12 mouse cellular contexts compared by ENCODE assay signal in genomic region chr17:4884761-4885160, GRCm38 (mm10).
A peak's percentile ranks its signal among the peaks of the same experiment; 100 is the strongest.
DNase-seq lines count a peak whose midpoint lies in the region; ATAC-seq and TF ChIP-seq lines count a peak whose summit lies in the region.
"Had no signal": no experiment of that assay in that cellular context is flagged by ENCODE, and none has a peak within 500 bp of the region (broad histone marks: within the 10 kb centered on the region; RNA-seq: fewer than 3 reads in every experiment).

No protein-coding gene starts in this region.

- ATAC-seq in forebrain, postnatal 0 days = no peak
- no peak for ATAC-seq in forebrain, embryonic 15.5 days (replicated peaks)
- no peak for ATAC-seq in kidney, embryonic 14.5 days (ENCODE audit: low FRiP score, low TSS enrichment)
- ATAC-seq in activated CD4-positive, CD25-positive, alpha-beta regulatory T cell, adult 4 months = no peak

- H3K36me3 ChIP-seq in forebrain, postnatal 0 days (ENCODE audit: insufficient read depth) = no peaks in the 10 kb centered on the region
- no peaks in the 10 kb centered on the region for H3K36me3 ChIP-seq in forebrain, embryonic 15.5 days
- H3K36me3 ChIP-seq in kidney, embryonic 14.5 days (ENCODE audit: control insufficient read depth, insufficient read depth, low read length) = no peaks in the 10 kb centered on the region
- H3K36me3 ChIP-seq: kidney, embryonic 15.5 days; midbrain, embryonic 10.5 days; stomach, embryonic 15.5 days had no signal

- H3K27me3 ChIP-seq in forebrain, postnatal 0 days (ENCODE audit: insufficient read depth, low read length) = no peaks in the 10 kb centered on the region
- no peaks in the 10 kb centered on the region for H3K27me3 ChIP-seq in forebrain, embryonic 15.5 days
- no peaks in the 10 kb centered on the region for H3K27me3 ChIP-seq in kidney, embryonic 14.5 days (ENCODE audit: control insufficient read depth, insufficient read depth, low read length)
- H3K27me3 ChIP-seq: kidney, embryonic 15.5 days; stomach, embryonic 15.5 days had no signal

- H3K4me1 ChIP-seq in forebrain, postnatal 0 days (ENCODE audit: insufficient read depth) = no peaks in the 10 kb centered on the region
- no peaks in the 10 kb centered on the region for H3K4me1 ChIP-seq in forebrain, embryonic 15.5 days
- H3K4me1 ChIP-seq in kidney, embryonic 14.5 days (ENCODE audit: control insufficient read depth, insufficient read depth, low read length) = no peaks in the 10 kb centered on the region
- H3K4me1 ChIP-seq: kidney, embryonic 15.5 days; stomach, embryonic 15.5 days had no signal

- TF ChIP-seq CTCF in forebrain, postnatal 0 days (IDR thresholded peaks at IDR 0.05; ENCODE audit: low read depth) = peak; percentile 37

- WGBS in forebrain, postnatal 0 days = 78% methylated on average over 3 of the region's 3 CpGs
- WGBS in forebrain, embryonic 15.5 days = 80% methylated on average over 3 of the region's 3 CpGs
- WGBS in kidney, embryonic 14.5 days = 75% methylated on average over 3 of the region's 3 CpGs

- no peak overlapping the region for H3K27ac ChIP-seq in forebrain, postnatal 0 days (ENCODE audit: low read depth, low read length)
- H3K27ac ChIP-seq in forebrain, embryonic 15.5 days (replicated peaks) = no peak overlapping the region
- no peak overlapping the region for H3K27ac ChIP-seq in kidney, embryonic 14.5 days (ENCODE audit: low read depth, low read length)
- H3K27ac ChIP-seq: kidney, embryonic 15.5 days; midbrain, embryonic 10.5 days; stomach, embryonic 15.5 days had no signal

- no peaks in the 10 kb centered on the region for H3K9me3 ChIP-seq in forebrain, postnatal 0 days (ENCODE audit: low read length)
- H3K9me3 ChIP-seq in forebrain, embryonic 15.5 days = 0 out of 2 replicates have a peak, but pooled peaks cover 3% of the 10 kb centered on the region
- no peaks in the 10 kb centered on the region for H3K9me3 ChIP-seq in kidney, embryonic 14.5 days (ENCODE audit: control insufficient read depth, low read length)
- H3K9me3 ChIP-seq: kidney, embryonic 15.5 days; midbrain, embryonic 10.5 days; stomach, embryonic 15.5 days had no signal

- no peak overlapping the region for H3K9ac ChIP-seq in forebrain, postnatal 0 days
- no peak overlapping the region for H3K9ac ChIP-seq in forebrain, embryonic 15.5 days (replicated peaks)
- H3K9ac ChIP-seq in kidney, embryonic 14.5 days (ENCODE audit: low read depth, low read length) = no peak overlapping the region
- H3K9ac ChIP-seq: kidney, embryonic 15.5 days; stomach, embryonic 15.5 days had no signal

- DNase-seq in forebrain, postnatal 0 days = no peak
- DNase-seq in kidney, postnatal 4 days = peak; percentile 28 to 34
- DNase-seq in B cell, adult 2 months = peak; percentile 56 to 59
- peak; percentile 40 for DNase-seq in induced T-regulatory cell, adult 2 months (ENCODE audit: low read depth)
- no peak for DNase-seq in layer of hippocampus, postnatal 14 days (ENCODE audit: low spot score in 2 of 2)
- DNase-seq: retina, postnatal 1 day had no signal

- no peak overlapping the region for H3K4me2 ChIP-seq in forebrain, postnatal 0 days (ENCODE audit: low read depth)
- no peak overlapping the region for H3K4me2 ChIP-seq in forebrain, embryonic 15.5 days (replicated peaks)
- H3K4me2 ChIP-seq in kidney, embryonic 14.5 days (replicated peaks; ENCODE audit: low read depth, low read length) = no peak overlapping the region
- H3K4me2 ChIP-seq: kidney, embryonic 15.5 days; stomach, embryonic 15.5 days had no signal

- no peak overlapping the region for H3K4me3 ChIP-seq in forebrain, postnatal 0 days (ENCODE audit: low read depth, low read length)
- no peak overlapping the region for H3K4me3 ChIP-seq in forebrain, embryonic 15.5 days
- no peak overlapping the region for H3K4me3 ChIP-seq in kidney, embryonic 14.5 days (ENCODE audit: low read length)
- H3K4me3 ChIP-seq: kidney, embryonic 15.5 days; midbrain, embryonic 10.5 days; stomach, embryonic 15.5 days had no signal

Comparison
In these comparisons a context has a peak if more than half of its experiments do, and no peak if none do; other contexts are left out.
1. DNase-seq: peak in kidney, postnatal 4 days (2 of 2), B cell, adult 2 months (2 of 2) and induced T-regulatory cell, adult 2 months (single experiment); none in forebrain, postnatal 0 days (single experiment) and layer of hippocampus, postnatal 14 days (0 of 2).